Mouse (Mus musculus): Measurements from ENCODE around the gene Hipk3. TPM values are rescaled to one million over a fixed set of nuclear protein-coding genes. Genes with fewer than 3 reads are reported as not detected.

The Hipk3 gene
- polyA plus RNA-seq (2017; shearing (Covaris generic)) = 10 to 100 TPM; 11.1 to 12.5 TPM

DNA sequence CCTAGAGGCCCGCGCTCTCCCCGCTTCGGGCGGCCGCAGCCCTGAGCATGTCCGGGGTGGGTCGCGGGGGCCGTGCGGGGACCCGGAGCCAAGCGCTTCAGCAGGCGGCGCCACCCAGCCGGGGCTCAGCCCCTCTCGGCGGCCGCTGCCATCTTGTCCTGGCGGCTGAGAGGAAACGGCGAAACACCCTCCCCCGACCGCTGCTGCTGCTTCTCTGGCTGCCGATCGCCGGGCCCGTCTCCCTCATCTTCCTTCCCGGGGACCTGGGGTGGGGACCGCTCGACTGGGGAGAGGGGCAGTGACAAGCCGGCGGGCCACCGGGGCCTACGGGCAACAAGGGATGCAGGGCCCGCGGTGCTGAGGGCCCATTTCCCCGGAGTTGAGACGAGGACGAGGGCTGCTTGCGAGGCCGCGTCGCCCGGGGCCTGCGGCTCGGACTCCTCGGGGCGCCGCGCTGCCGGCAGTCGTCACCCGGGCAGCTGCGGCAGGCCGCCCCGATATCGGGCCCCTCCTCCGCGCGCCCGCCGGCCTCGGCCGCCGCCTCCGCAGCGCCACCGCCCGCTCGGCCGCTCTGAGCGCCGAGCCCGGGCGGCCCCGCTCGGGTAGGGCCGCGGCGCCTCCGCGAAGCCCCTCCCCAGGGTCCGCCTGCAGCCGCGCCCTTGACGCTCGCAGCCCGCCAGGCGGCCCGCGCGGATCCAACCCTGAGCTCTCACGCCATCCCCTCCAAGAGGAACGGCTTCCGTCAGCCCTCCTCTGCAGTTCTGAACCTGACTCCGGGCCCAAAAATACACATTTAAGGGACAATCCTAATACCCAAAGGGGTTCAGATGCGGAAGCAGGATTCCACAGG lies at the start of gene Hipk3:
Gene Hipk3 (minus strand): TSS at position 496 of the 850 bp plus-strand sequence.
- peak; percentile 77 for ATAC-seq

GRCm38 (mm10) chr2:104540286-104540685 lies 46.0 kb upstream of the Hipk3 start:
- no peak for ATAC-seq

- no peak for ATAC-seq
These were observed 40.5 kb upstream of the Hipk3 start for GRCm38 (mm10) chr2:104534751-104535150.

DNA sequence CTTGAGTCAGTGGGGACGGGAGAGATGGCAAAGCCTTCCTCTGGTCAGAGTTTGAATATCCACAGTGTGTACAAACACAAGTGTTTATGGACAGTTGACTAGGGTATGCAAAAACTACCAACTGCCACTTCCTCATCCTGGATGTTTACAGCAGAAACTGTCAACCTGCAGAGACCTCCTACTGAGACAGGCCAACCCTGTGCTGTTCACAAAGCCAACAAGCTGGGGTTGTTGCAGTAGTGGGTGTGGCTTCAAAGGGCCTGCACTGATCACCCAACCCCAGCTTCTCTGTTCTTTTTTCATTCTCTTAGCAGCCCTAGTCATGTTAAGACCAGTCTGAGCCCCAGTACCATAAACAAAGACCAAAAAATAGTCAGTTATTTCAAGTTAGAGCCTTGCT lies 38.3 kb upstream of the Hipk3 start:
- ATAC-seq = no peak

DNA sequence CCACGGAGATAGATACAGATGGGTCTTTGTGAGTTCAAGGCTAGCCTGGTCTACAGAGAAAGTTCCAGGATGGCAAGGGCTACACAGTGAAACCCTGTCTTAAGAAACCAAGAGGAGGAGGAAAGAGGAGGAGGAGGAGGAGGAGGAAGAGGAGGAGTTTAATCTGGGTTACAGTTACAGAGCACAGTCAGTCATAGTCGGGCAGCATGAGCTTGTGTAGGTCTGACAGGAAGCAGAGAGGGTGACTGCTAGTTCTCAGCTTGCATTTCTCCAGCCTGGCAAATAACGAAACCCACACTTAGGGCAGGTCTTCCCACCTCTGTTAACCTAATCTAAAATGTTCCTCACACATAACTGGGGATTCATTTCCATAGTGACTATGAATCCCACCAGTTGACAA lies 32.3 kb upstream of the Hipk3 start:
- ATAC-seq = peak; percentile 72

DNA sequence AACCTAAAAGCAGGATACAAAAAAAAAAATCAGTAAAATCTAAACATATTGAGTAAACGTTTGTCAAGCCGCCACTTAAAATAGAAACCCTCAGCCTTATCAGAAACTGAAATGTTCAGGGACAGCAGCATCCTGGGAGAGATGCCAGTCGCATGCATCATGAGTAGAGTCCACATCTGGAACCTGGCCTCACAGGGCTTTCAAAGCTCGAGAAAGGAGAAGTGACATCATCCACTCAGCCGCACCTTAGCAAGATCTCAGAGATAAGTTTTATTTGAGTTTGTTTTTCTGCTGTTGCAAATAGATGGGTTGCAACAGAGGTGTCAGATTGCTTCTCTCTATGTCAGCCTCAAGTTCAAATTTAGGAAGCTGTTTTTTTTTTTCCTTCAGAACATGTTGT lies 31.3 kb upstream of the Hipk3 start:
- peak; percentile 59 for ATAC-seq

DNA sequence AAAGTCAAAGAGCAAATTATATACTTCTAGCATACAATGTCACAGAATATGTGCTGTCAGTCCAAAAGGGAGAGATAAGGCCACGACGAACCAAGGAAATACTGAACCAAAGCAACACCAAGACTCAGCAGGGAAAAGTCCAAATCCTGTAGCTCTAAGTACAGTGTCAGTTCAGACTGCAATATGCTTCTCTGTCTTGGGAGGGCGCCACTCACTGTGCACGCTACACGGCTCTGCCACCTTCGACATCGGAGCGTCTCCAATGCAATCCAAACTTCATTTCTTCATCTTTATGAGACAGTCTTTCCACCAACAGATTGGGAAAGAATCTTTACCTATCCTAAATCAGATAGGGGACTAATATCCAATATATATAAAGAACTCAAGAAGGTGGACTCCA lies 17.4 kb upstream of the Hipk3 start:
- ATAC-seq = no peak

- ATAC-seq = no peak
These were observed 8.1 kb upstream of the Hipk3 start for GRCm38 (mm10) chr2:104502388-104502787.

DNA sequence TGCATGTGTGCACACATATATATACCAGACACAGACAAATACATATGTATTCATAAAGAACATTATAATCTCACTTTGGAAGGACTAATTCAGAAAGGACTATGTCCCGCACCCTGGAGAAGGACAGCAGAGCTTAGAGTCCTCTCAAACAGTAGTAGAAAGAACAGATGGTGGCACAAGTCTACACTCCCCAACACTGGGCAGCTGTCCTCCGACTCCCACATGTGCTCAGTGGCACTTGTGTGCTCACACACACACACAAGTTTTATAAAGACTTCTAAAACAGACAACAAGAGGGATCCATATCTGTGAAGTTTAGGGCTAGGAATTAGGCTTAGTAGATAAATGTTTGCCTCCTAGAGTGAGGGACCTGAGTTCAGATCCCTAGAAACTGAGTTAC lies 6.8 kb upstream of the Hipk3 start:
- ATAC-seq = no peak

DNA sequence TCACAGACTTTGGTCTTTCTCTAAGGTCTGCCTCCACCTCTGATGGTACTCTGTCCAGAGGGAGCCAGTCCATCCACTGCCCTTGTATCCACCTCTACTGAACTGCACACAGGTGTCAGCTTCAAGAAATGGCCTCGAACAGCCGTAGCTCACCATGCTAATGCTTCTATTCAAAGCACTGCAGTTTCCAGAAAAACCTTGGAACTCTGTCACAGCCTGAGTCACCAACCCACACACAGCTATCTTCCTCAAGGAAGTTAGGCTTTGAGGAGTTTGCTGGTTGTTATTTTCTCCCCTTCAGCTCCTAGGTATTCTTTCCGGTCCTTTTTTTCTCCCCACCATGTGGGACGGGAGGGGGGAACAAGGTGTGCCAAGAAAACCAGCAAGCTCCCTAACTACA lies 3.5 kb upstream of the Hipk3 start:
- ATAC-seq = no peak

DNA sequence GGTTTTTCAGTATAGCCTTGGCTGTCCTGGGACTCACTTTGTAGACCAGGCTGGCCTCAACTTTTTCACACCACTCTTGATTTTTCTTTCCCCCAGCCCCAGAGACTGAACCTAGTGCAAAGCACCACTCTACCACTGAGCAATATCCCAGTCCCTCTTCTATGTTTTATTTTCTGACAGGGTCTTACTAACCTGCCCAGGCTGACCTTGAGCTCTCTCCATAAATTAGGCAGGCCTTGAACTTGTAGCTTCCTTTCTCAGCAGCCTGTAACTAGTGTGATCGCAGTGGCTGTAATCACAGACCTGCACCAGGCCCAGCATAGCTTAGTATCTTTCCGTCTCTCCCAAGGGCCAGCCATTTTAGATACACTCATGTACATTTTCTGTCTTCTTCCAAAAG lies 3.0 kb upstream of the Hipk3 start:
- no peak for ATAC-seq

DNA sequence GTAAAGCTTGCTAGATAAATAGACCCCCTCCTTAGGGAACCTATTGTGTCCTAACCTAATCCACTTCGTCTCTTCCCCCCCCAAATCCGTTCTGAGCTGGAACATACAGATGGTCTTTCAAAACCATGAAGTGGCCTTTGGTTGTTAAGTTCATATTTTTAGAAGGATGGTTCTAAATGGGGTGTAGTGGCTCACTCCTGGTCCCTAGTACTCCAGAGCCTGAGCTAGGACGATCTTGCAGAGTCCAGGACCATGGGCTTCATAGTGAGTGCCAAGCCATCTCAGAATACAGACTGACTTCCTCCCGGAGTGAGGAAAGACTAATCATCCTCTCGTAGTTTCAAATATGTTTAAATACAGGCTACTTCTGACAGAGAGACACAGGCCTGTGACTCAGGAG lies 2.0 kb upstream of the Hipk3 start:
- ATAC-seq = no peak

DNA sequence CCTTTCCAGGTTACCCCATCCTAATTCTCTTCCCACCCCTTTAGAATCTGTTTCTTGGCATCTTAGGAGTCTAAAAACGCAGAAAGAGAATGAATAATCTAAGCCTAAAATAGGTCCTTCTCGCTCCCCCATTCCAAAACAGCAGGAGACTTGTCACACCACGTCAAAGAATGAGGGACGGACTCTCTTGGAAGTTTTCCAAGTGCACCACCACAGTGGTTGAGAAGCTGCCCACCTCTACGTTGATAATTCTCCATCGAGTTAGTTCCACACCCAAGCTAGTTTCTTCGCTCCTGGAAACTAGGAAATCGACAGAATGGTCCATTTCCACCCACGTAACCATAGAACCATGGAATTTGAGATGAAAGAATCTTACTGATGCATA lies 547 bp upstream of the Hipk3 start:
- no peak for ATAC-seq

DNA sequence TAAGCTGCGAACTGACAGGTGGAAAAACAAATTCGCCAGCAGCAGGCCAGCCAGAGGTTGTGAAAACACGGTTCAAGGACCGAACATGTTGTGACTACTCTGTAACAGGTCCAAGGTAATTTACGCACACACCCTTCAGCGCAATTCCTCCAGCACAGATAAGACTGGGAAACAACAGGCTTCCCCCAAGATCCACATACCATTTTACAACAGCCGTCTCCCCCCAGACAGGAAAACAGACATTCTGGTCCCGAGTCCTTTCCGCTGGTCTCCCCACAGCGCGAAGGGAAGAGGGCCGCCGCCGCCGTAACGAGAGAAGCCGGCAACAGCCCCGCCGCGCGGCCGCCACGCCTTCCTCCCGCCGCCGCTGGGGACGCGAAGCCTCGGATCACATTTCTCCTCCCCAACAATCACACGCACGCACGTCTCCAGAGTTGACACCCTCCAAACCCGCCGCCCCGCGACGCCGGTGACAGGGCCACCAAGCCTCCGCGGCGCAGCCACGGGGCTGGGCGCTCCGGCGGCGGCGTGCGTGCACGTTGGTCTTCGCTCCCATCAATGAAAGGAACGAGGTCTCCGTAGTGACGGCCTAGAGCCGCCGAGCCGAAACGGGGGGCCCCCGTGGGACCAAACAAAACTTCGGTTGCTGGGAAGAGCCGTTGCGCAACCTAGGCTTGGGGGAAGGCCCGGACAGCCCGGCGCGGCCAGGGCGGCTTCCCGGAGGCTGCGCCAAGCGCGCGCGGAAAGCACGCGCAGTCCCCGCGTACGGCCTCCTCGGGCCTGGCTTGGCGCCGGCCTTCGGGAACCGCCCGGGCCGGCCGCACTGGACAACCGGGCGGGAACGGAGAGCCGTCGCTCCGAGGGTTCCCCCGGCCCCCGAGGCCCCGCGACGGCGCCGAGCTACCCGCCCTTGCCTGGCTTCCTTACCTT lies 960 bp downstream of the Hipk3 start:
- peak; percentile 75 for ATAC-seq

GRCm38 (mm10) chr2:104491221-104491795 lies 2.9 kb downstream of the Hipk3 start:
- ATAC-seq = no peak

DNA sequence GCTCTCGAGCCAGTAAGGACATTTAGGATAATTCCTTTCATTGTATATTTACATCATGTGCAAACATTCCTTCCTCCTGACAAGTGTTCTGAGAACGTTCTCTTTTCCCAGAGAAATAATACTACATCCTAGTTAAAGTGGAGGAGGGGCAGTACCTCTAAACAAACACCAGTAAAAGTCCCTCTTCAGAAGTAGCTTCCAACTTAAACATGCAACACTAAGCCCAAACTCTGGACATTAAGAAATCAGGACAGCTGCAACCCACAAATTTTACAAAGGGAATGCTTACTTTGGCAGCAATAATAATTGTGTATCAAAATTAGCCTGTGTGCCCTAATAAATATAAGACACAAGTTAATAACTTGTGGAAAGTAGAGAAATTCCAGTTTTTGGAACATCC lies 3.5 kb downstream of the Hipk3 start:
- ATAC-seq = no peak

GRCm38 (mm10) chr2:104489851-104490250 lies 4.4 kb downstream of the Hipk3 start:
- ATAC-seq = no peak

DNA sequence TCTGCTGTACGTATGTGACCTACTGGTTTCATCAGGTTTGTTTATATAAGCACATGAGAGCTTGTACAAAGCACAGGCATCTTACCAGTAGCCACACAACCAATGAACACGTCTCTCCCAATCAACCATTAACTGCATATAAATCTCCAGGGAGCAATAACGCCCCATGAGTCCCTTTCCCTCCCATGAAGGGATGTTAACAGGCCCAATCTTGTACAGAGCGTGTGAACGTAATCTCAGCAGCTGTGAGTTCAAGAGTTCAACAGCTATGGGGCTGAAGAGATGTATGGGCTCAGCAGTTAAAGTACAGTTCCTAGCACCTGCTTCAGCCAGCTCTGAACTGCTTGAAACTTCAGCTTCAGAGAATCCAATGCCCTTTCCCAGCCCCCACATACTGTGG lies 9.8 kb downstream of the Hipk3 start:
- no peak for ATAC-seq

- no peak for ATAC-seq
These were observed 12.1 kb downstream of the Hipk3 start for GRCm38 (mm10) chr2:104482156-104482555.

DNA sequence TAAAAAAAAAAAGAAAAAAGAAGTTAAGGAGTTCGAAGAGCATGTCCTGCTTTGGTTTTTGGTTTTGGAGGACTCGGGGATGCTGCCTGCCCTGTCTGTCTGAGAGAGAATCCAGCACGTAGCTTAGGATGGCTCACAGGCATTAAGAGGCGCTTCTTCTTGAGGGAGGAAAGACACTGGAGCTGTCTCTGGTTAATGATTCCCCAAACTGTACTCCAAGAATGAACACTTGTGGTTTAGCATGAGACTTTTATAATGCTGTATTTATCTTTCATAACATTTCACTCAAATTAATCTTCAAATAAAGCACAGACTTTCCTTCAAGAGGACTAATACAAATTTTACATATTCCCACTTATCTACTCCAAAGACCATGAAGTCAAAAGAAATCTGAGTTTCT lies 15.2 kb downstream of the Hipk3 start:
- ATAC-seq = no peak

DNA sequence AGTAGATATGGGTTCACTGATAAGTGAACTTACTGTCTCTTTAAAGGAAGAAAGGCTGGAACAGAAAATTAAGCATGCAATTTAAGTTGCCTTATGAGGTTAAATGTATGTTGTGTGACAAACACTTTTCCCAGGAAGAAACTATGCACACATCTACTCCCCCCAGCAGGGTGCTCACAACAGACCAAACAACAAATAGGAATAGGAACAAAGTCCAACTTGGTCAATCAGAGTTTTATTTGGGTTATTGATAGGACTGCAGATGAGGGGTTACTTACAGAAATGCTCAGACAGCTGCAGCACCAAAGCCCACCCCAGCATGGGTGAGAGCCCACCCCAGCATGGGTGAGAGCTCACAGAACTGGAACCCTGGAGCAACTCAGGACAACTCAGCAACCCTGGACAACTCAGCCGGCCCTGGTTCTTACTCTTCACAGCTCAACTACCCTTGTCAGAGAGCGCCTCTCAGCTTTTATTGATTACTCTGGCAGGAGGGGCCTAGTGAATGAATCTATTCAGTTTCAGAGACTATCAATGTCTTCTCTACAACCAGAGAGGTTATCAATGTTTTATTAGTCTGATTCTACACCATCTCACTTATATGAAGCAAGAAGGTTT lies 16.7 kb downstream of the Hipk3 start:
- no peak for ATAC-seq

- no peak for ATAC-seq
These were observed 22.2 kb downstream of the Hipk3 start for GRCm38 (mm10) chr2:104472056-104472455.

DNA sequence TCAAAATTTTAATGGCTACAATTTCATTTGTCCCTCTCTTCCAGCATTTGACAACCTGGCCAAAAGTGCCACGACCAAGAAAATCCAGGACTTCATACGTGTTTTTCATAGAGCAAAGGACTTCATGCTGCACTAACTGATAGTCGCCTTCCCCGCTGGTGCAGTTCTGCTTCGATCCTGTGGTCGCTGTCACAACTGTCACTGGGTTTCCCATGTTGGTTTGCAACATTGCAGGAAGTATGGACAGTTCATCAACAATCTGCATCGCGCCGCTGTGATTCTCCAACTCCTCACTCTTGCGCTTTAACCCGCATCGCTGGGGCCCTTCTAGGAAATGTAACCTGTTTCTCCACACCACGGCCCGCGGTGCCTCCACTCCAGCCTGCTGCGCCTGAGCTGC lies 23.1 kb downstream of the Hipk3 start:
- ATAC-seq = no peak
